Mouse (Mus musculus): Measurements from ENCODE around the gene Crybb3.

Gene Crybb3

GRCm38 (mm10) chr5:113045511-113046273, 35.7 kb downstream of the Crybb3 start:
- no peak for DNase-seq (ENCODE audit: low read depth)

- no peak for DNase-seq (ENCODE audit: low read depth)
Observed at GRCm38 (mm10) chr5:113043531-113043930, 37.9 kb downstream of the Crybb3 start.

- DNase-seq (ENCODE audit: low read depth): no peak
Observed at GRCm38 (mm10) chr5:113041567-113042071, 39.8 kb downstream of the Crybb3 start.

- no peak for DNase-seq (ENCODE audit: low read depth)
Observed at GRCm38 (mm10) chr5:113040776-113041175, 40.6 kb downstream of the Crybb3 start.

- DNase-seq (ENCODE audit: low read depth): no peak
Observed at GRCm38 (mm10) chr5:113038601-113039000, 42.8 kb downstream of the Crybb3 start.

GRCm38 (mm10) chr5:113035094-113036047, 46.0 kb downstream of the Crybb3 start:
- DNase-seq (ENCODE audit: low read depth): no peak

- DNase-seq (ENCODE audit: low read depth): no peak
Observed at GRCm38 (mm10) chr5:113031201-113031754, 50.1 kb downstream of the Crybb3 start.

- DNase-seq (ENCODE audit: low read depth): no peak
Observed at GRCm38 (mm10) chr5:113030082-113030481, 51.3 kb downstream of the Crybb3 start.

- DNase-seq (ENCODE audit: low read depth): no peak
Observed at GRCm38 (mm10) chr5:113026706-113027105, 54.7 kb downstream of the Crybb3 start.
